ENCODE assay signal across 16 mouse cellular contexts in genomic region chr13:117852711-117853051, GRCm38 (mm10).
"Had no signal": no experiment of that assay in that cellular context is flagged by ENCODE, and none has a peak within 500 bp of the region (broad histone marks: within the 10 kb centered on the region; RNA-seq: fewer than 3 reads in every experiment).

No protein-coding gene starts in this region.

- DNase-seq: kidney, postnatal 10 days; kidney, postnatal 4 days; liver, embryonic 13.5 days; lung, adult 18-20 months; lung, postnatal 36 days; retina, postnatal 1 day; right cerebral cortex, postnatal 4 days; spleen, adult 18-20 months; thymus, adult 18-20 months; thymus, postnatal 14 days had no signal

- H3K27ac ChIP-seq: left cerebral cortex, adult 2 months; limb, embryonic 15.5 days; liver, embryonic 13.5 days; midbrain, embryonic 15.5 days; neural tube, embryonic 12.5 days had no signal

- ATAC-seq: midbrain, embryonic 15.5 days had no signal

- H3K4me3 ChIP-seq: left cerebral cortex, adult 2 months; limb, embryonic 15.5 days; liver, embryonic 13.5 days; megakaryocyte, embryonic 14.5 days; midbrain, embryonic 15.5 days; neural tube, embryonic 12.5 days had no signal

- H3K27me3 ChIP-seq: limb, embryonic 15.5 days; liver, embryonic 13.5 days; megakaryocyte, embryonic 14.5 days; midbrain, embryonic 15.5 days; neural tube, embryonic 12.5 days had no signal

- H3K4me1 ChIP-seq: limb, embryonic 15.5 days; liver, embryonic 13.5 days; megakaryocyte, embryonic 14.5 days; midbrain, embryonic 15.5 days; neural tube, embryonic 12.5 days had no signal

- H3K36me3 ChIP-seq: limb, embryonic 15.5 days; liver, embryonic 13.5 days; midbrain, embryonic 15.5 days; neural tube, embryonic 12.5 days had no signal

- H3K9ac ChIP-seq: limb, embryonic 15.5 days; liver, embryonic 13.5 days; midbrain, embryonic 15.5 days; neural tube, embryonic 12.5 days had no signal

- H3K4me2 ChIP-seq: limb, embryonic 15.5 days; liver, embryonic 13.5 days; midbrain, embryonic 11.5 days; midbrain, embryonic 15.5 days; neural tube, embryonic 12.5 days had no signal

- H3K9me3 ChIP-seq: limb, embryonic 15.5 days; liver, embryonic 13.5 days; megakaryocyte, embryonic 14.5 days; midbrain, embryonic 15.5 days; neural tube, embryonic 12.5 days had no signal
